Mouse (Mus musculus) liver, postnatal 0 days (tissue): ENCODE data around the gene Zdhhc4. TPM values are rescaled to one million over a fixed set of nuclear protein-coding genes. Genes with fewer than 3 reads are reported as not detected.

ENCODE experiments used
- ATAC-seq: fragments of 200-750 bp; cut with Nextera tagmentation; 2 replicates; pipeline ENCODE4 v1.8.0; 2017; ENCODE audit warnings: mild to moderate bottlenecking, moderate library complexity
- DNase-seq: peaks from one replicate; pipeline ENCODE4 v3.0.0-alpha.2; 2016
- H3K27ac ChIP-seq: fragments of 300-500 bp; sonication (generic); 2 replicates; pipeline ENCODE4 v1.5.1; 2014; ENCODE audit warnings: antibody characterized with exemption, moderate library complexity, mild to moderate bottlenecking, low read depth
- H3K27me3 ChIP-seq: fragments of 300-500 bp; sonication (generic); 2 replicates; pipeline ENCODE4 v1.6.1; 2014; ENCODE audit warnings: low read length, control low read depth, mixed read lengths; ENCODE audit not compliant: insufficient read depth
- H3K36me3 ChIP-seq: fragments of 300-500 bp; sonication (generic); replicated peaks from 2 replicates; pipeline ENCODE4 v1.6.1; 2014; ENCODE audit warnings: mild to moderate bottlenecking, control low read depth, low read length, moderate library complexity, mixed read lengths; ENCODE audit not compliant: insufficient read depth
- H3K4me1 ChIP-seq: fragments of 300-500 bp; sonication (generic); 2 replicates; pipeline ENCODE4 v1.6.1; 2014; ENCODE audit warnings: antibody characterized with exemption, mild to moderate bottlenecking, control low read depth; ENCODE audit not compliant: insufficient read depth
- H3K4me2 ChIP-seq: fragments of 300-500 bp; sonication (generic); 2 replicates; pipeline ENCODE4 v1.6.1; 2014; ENCODE audit warnings: low read depth, mild to moderate bottlenecking, low read length, moderate library complexity, mixed read lengths
- H3K4me3 ChIP-seq: fragments of 300-500 bp; sonication (generic); 2 replicates; pipeline ENCODE4 v1.5.1; 2014; ENCODE audit warnings: low read depth, low read length
- H3K9ac ChIP-seq: fragments of 300-500 bp; sonication (generic); replicated peaks from 2 replicates; pipeline ENCODE4 v1.6.1; 2014; ENCODE audit warnings: mild to moderate bottlenecking, moderate library complexity
- H3K9me3 ChIP-seq: fragments of 300-500 bp; sonication (generic); 2 replicates; pipeline ENCODE4 v1.6.1; 2016; ENCODE audit warnings: mild to moderate bottlenecking, control low read depth, low read length, mixed read lengths
- CTCF ChIP-seq: sonication (generic); IDR thresholded peaks from 2 replicates; pipeline ENCODE4 v1.5.1; 2016; ENCODE audit warnings: antibody characterized with exemption, low read depth
- EP300 ChIP-seq: IDR thresholded peaks from 2 replicates; pipeline ENCODE4 v1.6.1; 2016; ENCODE audit warnings: antibody characterized with exemption, low read depth, mild to moderate bottlenecking
- WGBS: fragments of 180-500 bp; shearing (Covaris S2); extraction: QIAGEN DNeasy Blood & Tissue Kit; methylation state at CpG from one replicate; pipeline ENCODE4 v1.1.7; 2014; ENCODE audit not compliant: insufficient replicate concordance; 5-methylcytosine and 5-hydroxymethylcytosine counted together
- polyA plus RNA-seq: library from polyadenylated mRNA; unstranded; fragments of >200 nt; fragmentation: Nextera tagmentation; extraction: Ambion mirVana; gene quantifications from 2 replicates; pipeline ENCODE4 v1.2.1, GENCODE M21; 2015

Zdhhc4 gene
- polyA plus RNA-seq, 1 experiment from 2014 or later: 34.6 TPM

DNA sequence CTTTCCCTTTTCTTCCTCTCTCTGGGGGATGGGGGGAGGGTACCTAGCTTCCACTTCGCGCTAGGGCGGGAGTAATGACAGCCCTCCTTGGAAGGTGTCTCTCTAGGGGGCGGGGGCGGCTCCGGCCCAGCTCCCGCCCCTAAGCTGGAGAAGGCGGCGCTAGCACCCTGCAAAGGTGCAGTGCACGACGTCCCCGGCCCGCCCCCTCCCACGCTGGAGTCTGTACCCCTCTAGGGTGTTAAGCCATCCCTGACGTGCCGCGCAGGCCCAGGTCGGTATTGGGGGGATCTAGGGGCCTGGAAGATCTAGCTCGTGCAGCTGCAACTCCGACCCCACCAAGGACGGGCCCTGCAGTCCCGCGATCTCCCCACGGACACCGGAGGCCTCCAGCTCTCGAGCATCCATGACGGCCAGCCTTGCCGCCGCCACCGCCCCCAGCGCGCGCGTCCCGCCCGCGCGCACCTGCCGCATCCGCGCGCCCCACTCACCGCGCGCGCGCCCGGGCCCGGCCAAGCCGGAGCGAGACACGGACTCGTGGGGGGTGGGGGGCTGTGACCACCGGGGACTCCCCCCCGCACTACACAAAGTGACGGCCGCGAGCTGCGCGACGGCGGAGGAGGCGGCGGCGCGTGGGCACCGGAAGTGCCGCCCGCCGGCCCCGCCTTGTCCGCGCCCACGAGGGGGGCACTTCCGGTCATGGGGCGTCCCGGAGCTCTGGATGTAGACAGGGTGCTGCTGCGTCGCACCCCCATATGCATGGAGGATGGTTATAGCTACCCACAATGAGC is 59.5 kb downstream of the Zdhhc4 start, which contains the start of gene Zfp316:
TSS of gene Zfp316 (minus strand) at position 660 of the 788 bp plus-strand sequence.
- Histone ChIP-seq H3K4me2 (peak within 1 kb of the TSS; percentile 97), H3K9me3 (no peaks in the 10 kb centered on the region), H3K36me3 (no peaks in the 10 kb centered on the region), H3K9ac (peak within 1 kb of the TSS; percentile 79), H3K27me3 (no peaks in the 10 kb centered on the region), H3K4me3 (peak within 1 kb of the TSS; percentile 77), H3K4me1 (peaks cover 14% of the 10 kb centered on the region), H3K27ac (peak within 1 kb of the TSS; percentile 51; the same call in 1 of the 2 replicates)
- DNase-seq (peak; percentile 67), ATAC-seq (peak; percentile 65)
- TF ChIP-seq CTCF: no peak
- TF ChIP-seq EP300: no peak
- 1% methylated on average over 59 of the region's 79 CpGs for WGBS

DNA sequence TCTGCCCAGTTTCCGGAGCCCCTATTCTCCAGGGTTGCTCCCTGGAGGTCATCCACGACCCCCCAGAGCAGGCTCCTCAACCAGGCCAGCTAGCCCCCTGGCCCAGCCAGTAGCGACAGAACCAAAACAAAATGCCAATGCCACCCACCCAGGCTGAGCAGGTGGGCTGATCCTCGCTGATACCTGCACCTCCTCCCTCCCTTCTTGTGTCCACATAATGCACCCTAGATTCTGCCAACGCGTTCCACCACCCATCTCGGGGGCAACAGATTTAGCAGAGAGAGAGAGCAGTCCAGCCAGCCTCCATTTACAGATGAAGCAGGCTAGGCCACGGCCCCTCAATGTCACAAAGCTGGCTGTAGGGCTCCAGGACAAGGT is 60.1 kb downstream of the Zdhhc4 start:
- no peak for ATAC-seq
- Histone ChIP-seq H3K27ac (no peak overlapping the region), H3K4me2 (peak overlapping the region; percentile 97), H3K27me3 (no peaks in the 10 kb centered on the region), H3K9ac (peak overlapping the region; percentile 79), H3K4me3 (peak overlapping the region; percentile 77), H3K9me3 (no peaks in the 10 kb centered on the region), H3K4me1 (peaks cover 14% of the 10 kb centered on the region), H3K36me3 (no peaks in the 10 kb centered on the region)
- TF ChIP-seq EP300: no peak
- no peak for TF ChIP-seq CTCF
- DNase-seq: no peak
- 34% methylated on average over 8 of the region's 8 CpGs for WGBS

DNA sequence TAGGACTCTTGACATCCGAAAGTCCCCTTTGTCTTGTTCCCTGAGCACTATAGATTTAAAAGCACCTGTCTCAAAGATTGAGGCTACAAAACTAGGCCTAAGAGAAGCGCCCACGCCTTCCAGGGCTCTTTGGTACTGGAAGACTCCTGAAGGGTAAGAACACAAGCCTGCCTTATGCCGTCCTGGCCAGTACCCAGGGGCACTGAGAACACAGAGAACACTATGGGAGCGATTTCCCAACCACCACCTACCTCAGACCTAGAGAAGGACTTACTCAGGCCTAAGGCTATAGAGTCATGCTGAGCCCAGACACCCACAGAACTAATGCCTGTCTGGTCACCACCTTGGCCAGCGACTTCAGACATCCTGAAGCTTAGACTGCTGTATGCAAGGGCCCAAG is 62.3 kb downstream of the Zdhhc4 start:
- no peaks in the 10 kb centered on the region for H3K27me3 ChIP-seq
- peaks cover 7% of the 10 kb centered on the region; the same call in 1 of the 2 replicates for H3K36me3 ChIP-seq
- DNase-seq: no peak
- no peak overlapping the region for H3K9ac ChIP-seq
- peaks cover 14% of the 10 kb centered on the region for H3K4me1 ChIP-seq
- H3K27ac ChIP-seq: no peak overlapping the region
- WGBS: 80% methylated on average over 6 of the region's 6 CpGs
- H3K4me2 ChIP-seq: no peak overlapping the region
- TF ChIP-seq CTCF (no peak), EP300 (no peak)
- H3K9me3 ChIP-seq: no peaks in the 10 kb centered on the region
- ATAC-seq: no peak
- no peak overlapping the region for H3K4me3 ChIP-seq

Other genes starting within 250 kb of the Zdhhc4 start
- gene Rnf216, start 216.3 kb downstream of the Zdhhc4 start, polyA plus RNA-seq: 8.4 and 10.5 TPM in 2 replicates
- gene Olfr718-ps1, start 181.7 kb downstream of the Zdhhc4 start, polyA plus RNA-seq: 0.11 TPM in 1 of 2 replicates, not detected in the other
- 1.5 and 1.6 TPM in 2 replicates for gene Rbak, start 148.5 kb downstream of the Zdhhc4 start, polyA plus RNA-seq
- not detected in 2 replicates for gene Spdye4b, start 148.2 kb downstream of the Zdhhc4 start, polyA plus RNA-seq
- not detected in 2 replicates for gene Spdye4a, start 102.4 kb downstream of the Zdhhc4 start, polyA plus RNA-seq
- gene Zfp12, start 94.1 kb downstream of the Zdhhc4 start, polyA plus RNA-seq: 1.4 and 1.5 TPM in 2 replicates
- gene Zfp316, start 59.2 kb downstream of the Zdhhc4 start, polyA plus RNA-seq: 0.39 and 0.41 TPM in 2 replicates
- gene Zfp853, start 35.6 kb downstream of the Zdhhc4 start, polyA plus RNA-seq: not detected in 2 replicates
- gene E130309D02Rik, start 13.9 kb downstream of the Zdhhc4 start, polyA plus RNA-seq: 12.5 and 12.8 TPM in 2 replicates
- not detected in 2 replicates for gene Grid2ip, start 28.1 kb upstream of the Zdhhc4 start, polyA plus RNA-seq
- 146 and 160 TPM in 2 replicates for gene Kdelr2, start 74.6 kb upstream of the Zdhhc4 start, polyA plus RNA-seq
- gene Daglb, start 135.3 kb upstream of the Zdhhc4 start, polyA plus RNA-seq: 4.8 and 5.6 TPM in 2 replicates
- 162 and 173 TPM in 2 replicates for gene Rac1, start 198.8 kb upstream of the Zdhhc4 start, polyA plus RNA-seq